Mouse (Mus musculus) midbrain, embryonic 15.5 days (tissue): Measurements from ENCODE around the gene Tns3. TPM values are rescaled to one million over a fixed set of nuclear protein-coding genes. Genes with fewer than 3 reads are reported as not detected.

Experiments used
- ATAC-seq: fragments of 200-750 bp; cut with Nextera tagmentation; replicated peaks from 2 replicates; pipeline ENCODE4 v1.8.0; 2017; ENCODE audit warnings: moderate TSS enrichment
- H3K27ac ChIP-seq: fragments of 300-500 bp; sonication (generic); 2 replicates; pipeline ENCODE4 v1.5.1; 2015; ENCODE audit warnings: mild to moderate bottlenecking, inconsistent platforms
- H3K27me3 ChIP-seq: fragments of 300-500 bp; sonication (generic); replicated peaks from 2 replicates; pipeline ENCODE4 v1.6.1; 2015; ENCODE audit warnings: inconsistent platforms
- H3K36me3 ChIP-seq: fragments of 300-500 bp; sonication (generic); replicated peaks from 2 replicates; pipeline ENCODE4 v1.6.1; 2015; ENCODE audit warnings: inconsistent platforms
- H3K4me1 ChIP-seq: fragments of 300-500 bp; sonication (generic); 2 replicates; pipeline ENCODE4 v1.6.1; 2015; ENCODE audit warnings: inconsistent platforms
- H3K4me2 ChIP-seq: fragments of 300-500 bp; sonication (generic); 2 replicates; pipeline ENCODE4 v1.6.1; 2015; ENCODE audit warnings: inconsistent platforms, mild to moderate bottlenecking, moderate library complexity
- H3K4me3 ChIP-seq: fragments of 300-500 bp; sonication (generic); 2 replicates; pipeline ENCODE4 v1.5.1; 2015; ENCODE audit warnings: mild to moderate bottlenecking, inconsistent platforms
- H3K9ac ChIP-seq: fragments of 300-500 bp; sonication (generic); 2 replicates; pipeline ENCODE4 v1.6.1; 2015; ENCODE audit warnings: mild to moderate bottlenecking, inconsistent platforms
- H3K9me3 ChIP-seq: fragments of 300-500 bp; sonication (generic); 2 replicates; pipeline ENCODE4 v1.6.1; 2016; ENCODE audit warnings: inconsistent platforms
- WGBS: fragments of 180-500 bp; shearing (Covaris S2); methylation state at CpG from one replicate; pipeline ENCODE4 v1.1.7; 2015; ENCODE audit warnings: mixed read lengths; 5-methylcytosine and 5-hydroxymethylcytosine counted together
- polyA plus RNA-seq: library from polyadenylated mRNA; unstranded; fragments of >200 nt; fragmentation: Nextera tagmentation; extraction: Ambion mirVana; gene quantifications from 2 replicates; pipeline ENCODE4 v1.2.1, GENCODE M21; 2015

Gene Tns3
- 6.1 and 6.4 TPM in 2 replicates for polyA plus RNA-seq

GRCm38 (mm10) chr11:8664393-8664743, at the start of gene Tns3:
Gene Tns3 (minus strand): TSS chr11:8664535.
- peak within 1 kb of the TSS; percentile 62 for H3K9ac ChIP-seq
- H3K4me3 ChIP-seq = peak within 1 kb of the TSS; percentile 64
- peaks cover 14% of the 10 kb centered on the region for H3K27me3 ChIP-seq
- no peak within 1 kb of the TSS for H3K27ac ChIP-seq
- peak; percentile 71 for ATAC-seq
- no peaks in the 10 kb centered on the region for H3K9me3 ChIP-seq
- H3K4me1 ChIP-seq = peaks cover 7% of the 10 kb centered on the region
- peak within 1 kb of the TSS; percentile 82 for H3K4me2 ChIP-seq
- no peaks in the 10 kb centered on the region for H3K36me3 ChIP-seq
- WGBS = under 1% methylated on average over 37 of the region's 37 CpGs

- Histone ChIP-seq H3K9me3 (no peaks in the 10 kb centered on the region), H3K27me3 (no peaks in the 10 kb centered on the region), H3K9ac (no peak overlapping the region), H3K4me3 (no peak overlapping the region), H3K27ac (no peak overlapping the region), H3K36me3 (no peaks in the 10 kb centered on the region), H3K4me1 (no peaks in the 10 kb centered on the region), H3K4me2 (no peak overlapping the region)
- WGBS = 73% methylated on average over 8 of the region's 8 CpGs
- no peak for ATAC-seq
These were observed 42.1 kb upstream of the Tns3 start for GRCm38 (mm10) chr11:8706246-8707041.

DNA sequence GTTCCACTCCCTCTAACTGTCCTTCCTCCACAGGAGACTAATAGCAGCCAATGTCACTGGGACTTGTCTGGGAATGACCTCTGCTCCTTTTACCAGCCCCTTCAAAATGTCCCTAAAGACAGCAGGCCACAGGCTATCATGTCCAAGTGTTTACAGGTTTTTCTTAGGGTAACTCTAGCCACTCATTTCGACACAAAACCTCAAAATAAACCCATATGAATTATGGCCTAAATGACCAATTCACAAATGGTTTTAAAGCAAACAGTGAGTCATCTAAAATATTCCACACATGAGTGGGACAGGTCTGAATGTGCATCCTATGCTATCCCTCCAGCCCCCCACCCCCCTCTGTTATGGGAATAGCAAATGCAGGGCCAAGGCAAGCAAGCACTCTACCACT, 40.8 kb upstream of the Tns3 start:
- no peak for ATAC-seq
- 81% methylated on average over 1 of the region's 1 CpGs for WGBS
- no peak overlapping the region for H3K9ac ChIP-seq
- no peak overlapping the region for H3K4me2 ChIP-seq
- H3K27ac ChIP-seq = no peak overlapping the region
- no peaks in the 10 kb centered on the region for H3K9me3 ChIP-seq
- H3K36me3 ChIP-seq = no peaks in the 10 kb centered on the region
- H3K4me3 ChIP-seq = no peak overlapping the region
- no peaks in the 10 kb centered on the region for H3K27me3 ChIP-seq
- H3K4me1 ChIP-seq = no peaks in the 10 kb centered on the region

GRCm38 (mm10) chr11:8703876-8704275, 39.5 kb upstream of the Tns3 start:
- 76% methylated on average over 6 of the region's 6 CpGs for WGBS
- no peaks in the 10 kb centered on the region for H3K27me3 ChIP-seq
- H3K27ac ChIP-seq = no peak overlapping the region
- H3K4me3 ChIP-seq = no peak overlapping the region
- no peak overlapping the region for H3K4me2 ChIP-seq
- no peaks in the 10 kb centered on the region for H3K36me3 ChIP-seq
- H3K4me1 ChIP-seq = no peaks in the 10 kb centered on the region
- no peaks in the 10 kb centered on the region for H3K9me3 ChIP-seq
- no peak for ATAC-seq
- no peak overlapping the region for H3K9ac ChIP-seq

DNA sequence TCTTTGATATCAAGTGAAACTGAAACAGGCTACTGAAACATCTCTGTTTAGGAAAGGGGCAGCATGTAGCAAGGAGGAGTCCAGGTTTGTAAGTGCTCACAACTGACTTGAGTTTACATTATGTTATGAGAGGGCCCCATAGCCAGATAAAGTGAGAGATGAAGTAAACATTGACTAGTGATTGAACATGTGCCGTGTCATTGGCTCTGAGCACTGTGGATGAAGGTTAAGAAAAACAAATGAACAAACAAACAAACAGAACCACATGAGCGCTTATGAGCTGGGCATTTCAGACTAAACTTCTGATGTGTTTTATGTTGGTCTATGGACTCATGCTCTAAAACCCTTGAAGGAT, 38.2 kb upstream of the Tns3 start:
- H3K4me1 ChIP-seq = no peaks in the 10 kb centered on the region
- no peaks in the 10 kb centered on the region for H3K36me3 ChIP-seq
- H3K9ac ChIP-seq = no peak overlapping the region
- H3K27ac ChIP-seq = no peak overlapping the region
- no peak overlapping the region for H3K4me2 ChIP-seq
- no peaks in the 10 kb centered on the region for H3K9me3 ChIP-seq
- no peak overlapping the region for H3K4me3 ChIP-seq
- H3K27me3 ChIP-seq = no peaks in the 10 kb centered on the region
- WGBS = over 99% methylated on average over 2 of the region's 2 CpGs
- ATAC-seq = no peak

DNA sequence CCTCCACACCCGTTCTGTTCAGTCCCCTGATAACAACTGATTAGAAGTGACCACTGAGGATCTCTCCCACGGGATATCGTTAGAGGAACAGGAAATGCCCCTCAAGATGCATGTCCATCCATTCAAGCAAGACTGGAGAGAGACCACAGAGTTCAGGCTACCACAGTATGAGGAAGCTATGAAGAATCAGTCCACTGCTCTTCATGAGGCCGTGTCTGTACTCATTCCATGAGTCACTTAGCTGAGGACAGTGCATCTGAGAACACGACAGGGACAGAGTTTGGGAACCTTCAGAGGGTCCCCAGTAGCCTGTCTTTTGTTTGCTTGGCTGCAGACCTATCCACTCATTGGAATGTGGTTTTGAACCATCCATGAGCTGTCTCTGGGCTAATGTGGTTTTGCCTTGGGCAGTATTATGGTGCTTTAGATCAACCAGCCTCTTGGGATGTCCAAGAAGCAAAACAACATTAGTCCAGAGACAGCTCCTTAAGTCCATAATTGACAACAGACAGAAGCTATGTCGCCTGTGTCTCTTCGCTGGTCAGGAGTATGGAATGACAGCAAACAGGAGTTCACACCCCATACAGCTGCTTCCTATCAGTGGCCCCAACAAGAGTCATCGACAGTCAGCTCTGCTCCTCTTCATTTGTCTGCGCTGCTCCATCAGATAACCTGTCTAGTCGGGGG, 37.7 kb upstream of the Tns3 start:
- no peaks in the 10 kb centered on the region for H3K27me3 ChIP-seq
- H3K27ac ChIP-seq = no peak overlapping the region
- no peak for ATAC-seq
- no peaks in the 10 kb centered on the region for H3K4me1 ChIP-seq
- H3K9me3 ChIP-seq = no peaks in the 10 kb centered on the region
- no peak overlapping the region for H3K4me2 ChIP-seq
- WGBS = 83% methylated on average over 10 of the region's 10 CpGs
- no peaks in the 10 kb centered on the region for H3K36me3 ChIP-seq
- no peak overlapping the region for H3K4me3 ChIP-seq
- no peak overlapping the region for H3K9ac ChIP-seq

GRCm38 (mm10) chr11:8701400-8701799, 37.1 kb upstream of the Tns3 start:
- no peak overlapping the region for H3K4me3 ChIP-seq
- H3K27ac ChIP-seq = no peak overlapping the region
- H3K9me3 ChIP-seq = no peaks in the 10 kb centered on the region
- WGBS = 81% methylated on average over 3 of the region's 3 CpGs
- no peaks in the 10 kb centered on the region for H3K4me1 ChIP-seq
- no peak overlapping the region for H3K4me2 ChIP-seq
- ATAC-seq = no peak
- H3K36me3 ChIP-seq = no peaks in the 10 kb centered on the region
- no peaks in the 10 kb centered on the region for H3K27me3 ChIP-seq
- H3K9ac ChIP-seq = no peak overlapping the region

GRCm38 (mm10) chr11:8700641-8701221, 36.4 kb upstream of the Tns3 start:
- Histone ChIP-seq H3K27me3 (no peaks in the 10 kb centered on the region), H3K36me3 (no peaks in the 10 kb centered on the region), H3K4me2 (no peak overlapping the region), H3K4me1 (no peaks in the 10 kb centered on the region), H3K27ac (no peak overlapping the region), H3K9ac (no peak overlapping the region), H3K9me3 (no peaks in the 10 kb centered on the region), H3K4me3 (no peak overlapping the region)
- ATAC-seq = no peak
- 89% methylated on average over 8 of the region's 8 CpGs for WGBS

DNA sequence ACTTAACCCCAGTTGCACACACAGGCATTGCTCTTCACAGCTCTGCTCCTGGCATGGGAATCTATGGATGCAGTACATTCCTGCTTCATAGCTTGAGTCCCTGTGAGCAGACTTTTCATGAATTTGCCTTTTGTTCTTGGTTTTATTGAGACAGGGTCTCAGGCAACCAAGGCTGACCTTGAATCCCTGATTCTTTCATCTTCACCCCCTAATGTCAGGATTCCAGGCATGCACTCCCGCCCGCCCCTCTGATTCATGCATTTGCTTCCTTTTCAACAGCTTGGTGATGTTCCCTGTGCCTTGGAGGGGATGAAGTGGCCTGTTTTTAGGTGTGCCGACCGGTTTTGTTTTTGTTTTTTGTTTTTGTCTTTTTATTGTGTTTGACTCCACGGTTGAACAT, 35.4 kb upstream of the Tns3 start:
- Histone ChIP-seq H3K27me3 (no peaks in the 10 kb centered on the region), H3K36me3 (no peaks in the 10 kb centered on the region), H3K4me3 (no peak overlapping the region), H3K4me2 (no peak overlapping the region), H3K27ac (no peak overlapping the region), H3K9me3 (no peaks in the 10 kb centered on the region), H3K4me1 (no peaks in the 10 kb centered on the region), H3K9ac (no peak overlapping the region)
- no peak for ATAC-seq
- WGBS = 31% methylated on average over 5 of the region's 5 CpGs

DNA sequence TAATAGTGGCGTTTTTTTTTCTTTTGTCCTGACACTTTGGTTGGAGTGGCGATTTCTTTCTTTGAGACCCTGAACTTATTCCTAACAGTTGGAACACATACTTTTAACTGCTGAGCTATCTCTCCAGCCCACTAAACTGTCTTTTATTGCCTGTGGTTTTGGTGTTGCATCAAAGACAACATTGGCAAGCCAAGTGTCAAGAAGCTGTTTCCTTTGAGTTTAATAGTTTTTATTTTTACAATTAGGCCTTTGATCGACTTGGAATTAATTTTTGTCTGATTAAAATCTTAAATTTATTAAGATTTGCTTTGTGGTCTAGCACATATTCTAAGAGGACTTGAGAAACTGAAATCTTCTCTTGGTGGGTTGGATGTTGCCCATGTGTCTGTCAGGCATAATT, 33.3 kb upstream of the Tns3 start:
- Histone ChIP-seq H3K4me1 (peaks cover 9% of the 10 kb centered on the region), H3K9me3 (no peaks in the 10 kb centered on the region), H3K27me3 (no peaks in the 10 kb centered on the region), H3K4me3 (no peak overlapping the region), H3K4me2 (no peak overlapping the region), H3K9ac (no peak overlapping the region), H3K27ac (no peak overlapping the region), H3K36me3 (no peaks in the 10 kb centered on the region)
- 89% methylated on average over 3 of the region's 3 CpGs for WGBS
- no peak for ATAC-seq

DNA sequence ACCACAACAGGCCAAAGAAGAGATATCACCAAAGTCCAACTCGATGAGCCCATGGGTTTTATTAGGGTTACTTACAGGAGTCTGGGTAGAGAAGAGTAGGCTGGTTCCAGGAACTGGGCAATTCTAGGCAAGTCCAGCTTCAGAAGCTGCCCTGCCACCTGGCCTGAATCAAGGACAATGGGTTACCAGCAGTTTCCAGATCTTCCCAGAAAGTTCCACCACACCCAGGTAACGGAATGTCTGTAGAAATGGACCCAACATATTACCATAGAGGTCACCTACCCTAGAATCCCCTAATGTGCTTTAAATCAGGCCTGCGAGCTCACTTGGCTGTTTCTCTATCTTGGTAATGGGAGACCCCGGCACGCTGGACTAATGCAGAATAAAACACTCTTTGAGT, 29.8 kb upstream of the Tns3 start:
- Histone ChIP-seq H3K36me3 (no peaks in the 10 kb centered on the region), H3K4me1 (peaks cover 27% of the 10 kb centered on the region), H3K4me3 (no peak overlapping the region), H3K9me3 (no peaks in the 10 kb centered on the region), H3K4me2 (no peak overlapping the region), H3K27ac (no peak overlapping the region), H3K27me3 (no peaks in the 10 kb centered on the region; the same call in 1 of the 2 replicates), H3K9ac (no peak overlapping the region)
- 97% methylated on average over 5 of the region's 5 CpGs for WGBS
- no peak for ATAC-seq

- Histone ChIP-seq H3K4me1 (peaks cover 27% of the 10 kb centered on the region), H3K27ac (no peak overlapping the region), H3K36me3 (no peaks in the 10 kb centered on the region), H3K4me2 (peak overlapping the region; percentile 26), H3K4me3 (no peak overlapping the region), H3K9ac (no peak overlapping the region), H3K9me3 (no peaks in the 10 kb centered on the region), H3K27me3 (no peaks in the 10 kb centered on the region; the same call in 1 of the 2 replicates)
- 6% methylated on average over 16 of the region's 16 CpGs for WGBS
- peak; percentile 79 for ATAC-seq
These were observed 28.5 kb upstream of the Tns3 start for GRCm38 (mm10) chr11:8692536-8693471.
